Mouse (Mus musculus): ENCODE results near the gene A630095N17Rik. TPM values are rescaled to one million over a fixed set of nuclear protein-coding genes. Genes with fewer than 3 reads are reported as not detected.

The A630095N17Rik gene
- polyA plus RNA-seq, 1 experiment = not detected

GRCm38 (mm10) chr1:75218227-75219001 lies 13.5 kb downstream of the A630095N17Rik start:
- TF ChIP-seq POLR2A (IDR thresholded peaks at IDR 0.05; ENCODE audit: insufficient read depth, low read depth, low read length) (0 out of 2 replicates have a peak, but pooled peaks have one; percentile 18), CTCF (IDR thresholded peaks at IDR 0.05; ENCODE audit: insufficient read depth, low read depth, low read length) (no peak)
- H3K4me1 ChIP-seq (ENCODE audit: control insufficient read depth, insufficient read depth, low read length) = peaks cover 28% of the 10 kb centered on the region
- WGBS = 2% methylated on average over 38 of the region's 38 CpGs
- H3K27ac ChIP-seq (ENCODE audit: insufficient read depth, low read depth, low read length) = peak overlapping the region; percentile 31; the same call in 1 of the 2 replicates
- peak overlapping the region; percentile 65 for H3K4me3 ChIP-seq (ENCODE audit: insufficient read depth, low read depth, low read length)

- H3K4me1 ChIP-seq (ENCODE audit: control insufficient read depth, insufficient read depth, low read length) = peaks cover 31% of the 10 kb centered on the region
- H3K27ac ChIP-seq (ENCODE audit: insufficient read depth, low read depth, low read length) = 0 out of 2 replicates have a peak overlapping the region, but pooled peaks have one; percentile 21
- 1% methylated on average over 6 of the region's 6 CpGs for WGBS
- peak overlapping the region; percentile 65 for H3K4me3 ChIP-seq (ENCODE audit: insufficient read depth, low read depth, low read length)
- no peak for TF ChIP-seq CTCF (IDR thresholded peaks at IDR 0.05; ENCODE audit: insufficient read depth, low read depth, low read length)
- no peak for TF ChIP-seq POLR2A (IDR thresholded peaks at IDR 0.05; ENCODE audit: insufficient read depth, low read depth, low read length)
Observed at GRCm38 (mm10) chr1:75217893-75218226, 14.0 kb downstream of the A630095N17Rik start.

GRCm38 (mm10) chr1:75216797-75217585 lies 14.9 kb downstream of the A630095N17Rik start:
- WGBS = 73% methylated on average over 13 of the region's 13 CpGs
- TF ChIP-seq CTCF (IDR thresholded peaks at IDR 0.05; ENCODE audit: insufficient read depth, low read depth, low read length) (no peak), POLR2A (IDR thresholded peaks at IDR 0.05; ENCODE audit: insufficient read depth, low read depth, low read length) (no peak)
- Histone ChIP-seq H3K27ac (ENCODE audit: insufficient read depth, low read depth, low read length) (0 out of 2 replicates have a peak overlapping the region, but pooled peaks have one; percentile 21), H3K4me1 (ENCODE audit: control insufficient read depth, insufficient read depth, low read length) (peaks cover 36% of the 10 kb centered on the region), H3K4me3 (ENCODE audit: insufficient read depth, low read depth, low read length) (no peak overlapping the region)

GRCm38 (mm10) chr1:75215785-75216184 lies 16.1 kb downstream of the A630095N17Rik start:
- Histone ChIP-seq H3K4me3 (ENCODE audit: insufficient read depth, low read depth, low read length) (no peak overlapping the region), H3K4me1 (ENCODE audit: control insufficient read depth, insufficient read depth, low read length) (peaks cover 43% of the 10 kb centered on the region), H3K27ac (ENCODE audit: insufficient read depth, low read depth, low read length) (no peak overlapping the region)
- no peak for TF ChIP-seq CTCF (IDR thresholded peaks at IDR 0.05; ENCODE audit: insufficient read depth, low read depth, low read length)
- TF ChIP-seq POLR2A (IDR thresholded peaks at IDR 0.05; ENCODE audit: insufficient read depth, low read depth, low read length) = no peak
- WGBS = 84% methylated on average over 9 of the region's 9 CpGs

GRCm38 (mm10) chr1:75214886-75215285 lies 17.0 kb downstream of the A630095N17Rik start:
- WGBS = 25% methylated on average over 5 of the region's 5 CpGs
- no peak overlapping the region for H3K27ac ChIP-seq (ENCODE audit: insufficient read depth, low read depth, low read length)
- TF ChIP-seq CTCF (IDR thresholded peaks at IDR 0.05; ENCODE audit: insufficient read depth, low read depth, low read length) (no peak), POLR2A (IDR thresholded peaks at IDR 0.05; ENCODE audit: insufficient read depth, low read depth, low read length) (no peak)

GRCm38 (mm10) chr1:75214442-75214841 lies 17.5 kb downstream of the A630095N17Rik start:
- Histone ChIP-seq H3K4me1 (ENCODE audit: control insufficient read depth, insufficient read depth, low read length) (peaks cover 39% of the 10 kb centered on the region), H3K4me3 (ENCODE audit: insufficient read depth, low read depth, low read length) (no peak overlapping the region), H3K27ac (ENCODE audit: insufficient read depth, low read depth, low read length) (no peak overlapping the region)
- WGBS = 49% methylated on average over 2 of the region's 2 CpGs
- TF ChIP-seq CTCF (IDR thresholded peaks at IDR 0.05; ENCODE audit: insufficient read depth, low read depth, low read length) (no peak), POLR2A (IDR thresholded peaks at IDR 0.05; ENCODE audit: insufficient read depth, low read depth, low read length) (no peak)

More at GRCm38 (mm10) chr1:75214886-75215285, 17.0 kb downstream of the A630095N17Rik start:
- Histone ChIP-seq H3K4me1 (ENCODE audit: control insufficient read depth, insufficient read depth, low read length) (peaks cover 44% of the 10 kb centered on the region), H3K4me3 (ENCODE audit: insufficient read depth, low read depth, low read length) (no peak overlapping the region)

GRCm38 (mm10) chr1:75213096-75213495 lies 18.8 kb downstream of the A630095N17Rik start:
- TF ChIP-seq CTCF (IDR thresholded peaks at IDR 0.05; ENCODE audit: insufficient read depth, low read depth, low read length) (no peak), POLR2A (IDR thresholded peaks at IDR 0.05; ENCODE audit: insufficient read depth, low read depth, low read length) (no peak)
- peaks cover 43% of the 10 kb centered on the region for H3K4me1 ChIP-seq (ENCODE audit: control insufficient read depth, insufficient read depth, low read length)
- WGBS = 88% methylated on average over 7 of the region's 7 CpGs
- no peak overlapping the region for H3K4me3 ChIP-seq (ENCODE audit: insufficient read depth, low read depth, low read length)
- no peak overlapping the region for H3K27ac ChIP-seq (ENCODE audit: insufficient read depth, low read depth, low read length)

GRCm38 (mm10) chr1:75212542-75212941 lies 19.4 kb downstream of the A630095N17Rik start:
- Histone ChIP-seq H3K27ac (ENCODE audit: insufficient read depth, low read depth, low read length) (no peak overlapping the region), H3K4me3 (ENCODE audit: insufficient read depth, low read depth, low read length) (no peak overlapping the region), H3K4me1 (ENCODE audit: control insufficient read depth, insufficient read depth, low read length) (peaks cover 40% of the 10 kb centered on the region)
- no peak for TF ChIP-seq POLR2A (IDR thresholded peaks at IDR 0.05; ENCODE audit: insufficient read depth, low read depth, low read length)
- no peak for TF ChIP-seq CTCF (IDR thresholded peaks at IDR 0.05; ENCODE audit: insufficient read depth, low read depth, low read length)
- WGBS = 91% methylated on average over 4 of the region's 4 CpGs
